Comparison of ENCODE assay signal across 9 mouse cellular contexts in genomic region chr7:130770707-130771106, GRCm38 (mm10). TPM values are rescaled to one million over a fixed set of nuclear protein-coding genes. Genes with fewer than 3 reads are reported as not detected.
A peak's percentile ranks its signal among the peaks of the same experiment; 100 is the strongest.
DNase-seq lines count a peak whose midpoint lies in the region; ATAC-seq and TF ChIP-seq lines count a peak whose summit lies in the region.
"Had no signal": no experiment of that assay in that cellular context is flagged by ENCODE, and none has a peak within 500 bp of the region (broad histone marks: within the 10 kb centered on the region; RNA-seq: fewer than 3 reads in every experiment).

No protein-coding gene starts in this region.

- H3K36me3 ChIP-seq in CH12.LX (replicated peaks in 1 of 2; ENCODE audit: control insufficient read depth in 1 of 2, insufficient read depth in 1 of 2, low read length in 1 of 2) = no peaks in the 10 kb centered on the region
- H3K36me3 ChIP-seq in heart, embryonic 15.5 days = peaks cover under 1% of the 10 kb centered on the region; the same call in 1 of the 2 replicates
- H3K36me3 ChIP-seq: liver, embryonic 15.5 days had no signal

- H3K79me2 ChIP-seq in CH12.LX (replicated peaks; ENCODE audit: control insufficient read depth, extremely low read depth, insufficient read depth, poor library complexity, severe bottlenecking) = no peaks in the 10 kb centered on the region

- dilution Hi-C loops in CH12.LX (cut with MboI; ENCODE audit: extremely low pct_ligation_motif_present, extremely low pct_unique_long_range_greater_than_20kb, low sequenced_read_pairs) = no loop called here

- DNase-seq in CH12.LX (ENCODE audit: extremely low read depth) = peak; percentile 85
- DNase-seq in adrenal gland, adult 2 months = peak; percentile 82
- DNase-seq in embryo, embryonic 10 days (ENCODE audit: low spot score) = peak; percentile 86
- DNase-seq in layer of hippocampus, adult 9-10 months (ENCODE audit: low spot score) = peak; percentile 63
- DNase-seq in lung, postnatal 4 days = peak; percentile 69 to 86
- peak; percentile 82 for DNase-seq in right cerebral cortex, postnatal 14 days
- DNase-seq in urinary bladder, postnatal 25 days (ENCODE audit: low spot score) = peak; percentile 81

- in situ Hi-C loops in CH12.LX (cut with MboI; ENCODE audit: low pct_ligation_motif_present, low pct_unique_long_range_greater_than_20kb, low sequenced_read_pairs) = loop anchor here (5.0 kb wide), 1 partner anchor 142 kb away; no protein-coding TSS in a partner anchor

- H3K4me2 ChIP-seq in CH12.LX (ENCODE audit: insufficient read depth, low read depth, poor library complexity, severe bottlenecking) = no peak overlapping the region
- no peak overlapping the region for H3K4me2 ChIP-seq in heart, embryonic 15.5 days
- H3K4me2 ChIP-seq: liver, embryonic 15.5 days had no signal

- TF ChIP-seq RAD21 in CH12.LX (IDR thresholded peaks at IDR 0.05; ENCODE audit: low read depth, low read length) = peak; percentile 89

- TF ChIP-seq EP300 in CH12.LX (IDR thresholded peaks at IDR 0.05; ENCODE audit: low read length) = peak; percentile 55

- WGBS in heart, embryonic 15.5 days = 23% methylated on average over 3 of the region's 3 CpGs

- H3K27ac ChIP-seq in CH12.LX (ENCODE audit: insufficient read depth, low read depth) = no peak overlapping the region
- H3K27ac ChIP-seq in heart, embryonic 15.5 days = no peak overlapping the region
- H3K27ac ChIP-seq: liver, embryonic 15.5 days had no signal

- no peak for TF ChIP-seq POLR2A in CH12.LX (IDR thresholded peaks at IDR 0.05; ENCODE audit: low read depth, low read length)

- TF ChIP-seq CTCF in CH12.LX (conservative IDR thresholded peaks at IDR 0.05 in 1 of 2, IDR thresholded peaks at IDR 0.05 in 1 of 2; ENCODE audit: low read depth in 2 of 2, low read length in 2 of 2) = peak; percentile 83 to 94

- H3K4me3 ChIP-seq in CH12.LX (replicated peaks in 1 of 3; ENCODE audit: low read depth in 2 of 3, low read length in 2 of 3, poor library complexity in 1 of 3) = no peak overlapping the region
- no peak overlapping the region for H3K4me3 ChIP-seq in heart, embryonic 15.5 days
- H3K4me3 ChIP-seq: liver, embryonic 15.5 days had no signal

- peaks cover 2% of the 10 kb centered on the region for H3K9me3 ChIP-seq in CH12.LX (replicated peaks; ENCODE audit: low read length)
- no peaks in the 10 kb centered on the region for H3K9me3 ChIP-seq in heart, embryonic 15.5 days (replicated peaks)
- H3K9me3 ChIP-seq: liver, embryonic 15.5 days had no signal

- H3K9ac ChIP-seq in CH12.LX (ENCODE audit: insufficient read depth, low read depth) = no peak overlapping the region
- H3K9ac ChIP-seq in heart, embryonic 15.5 days = no peak overlapping the region
- H3K9ac ChIP-seq: liver, embryonic 15.5 days had no signal

- H3K27me3 ChIP-seq in CH12.LX (replicated peaks) = peaks cover 27% of the 10 kb centered on the region
- no peaks in the 10 kb centered on the region for H3K27me3 ChIP-seq in heart, embryonic 15.5 days
- H3K27me3 ChIP-seq: liver, embryonic 15.5 days had no signal

- peaks cover 3 to 9% of the 10 kb centered on the region in 2 experiments; a peak in 2 of 4 replicates for H3K4me1 ChIP-seq in CH12.LX (ENCODE audit: control insufficient read depth in 1 of 2, insufficient read depth in 2 of 2)
- peaks cover 17% of the 10 kb centered on the region for H3K4me1 ChIP-seq in heart, embryonic 15.5 days (replicated peaks)
- H3K4me1 ChIP-seq: liver, embryonic 15.5 days had no signal

- 0 out of 2 replicates have a peak, but pooled peaks have one; percentile 7 for ATAC-seq in heart, embryonic 15.5 days (replicated peaks; ENCODE audit: insufficient number of reproducible peaks, insufficient read depth, low FRiP score, low read depth)

TF ChIP-seq in CH12.LX, 34 proteins besides CTCF, POLR2A, EP300 and RAD21:
- no peak for TF ChIP-seq MAZ (IDR thresholded peaks at IDR 0.05; ENCODE audit: low read depth, low read length)
- TF ChIP-seq UBTF (IDR thresholded peaks at IDR 0.05; ENCODE audit: low read depth, low read length) = no peak
- no peak for TF ChIP-seq JUND (conservative IDR thresholded peaks at IDR 0.05; ENCODE audit: low read depth, low read length)
- TF ChIP-seq MXI1 (IDR thresholded peaks at IDR 0.05; ENCODE audit: low read depth, low read length) = no peak
- peak; percentile 77 for TF ChIP-seq ZC3H11A (IDR thresholded peaks at IDR 0.05; ENCODE audit: low read depth, low read length)
- TF ChIP-seq PAX5 (IDR thresholded peaks at IDR 0.05; ENCODE audit: low read length) = no peak
- TF ChIP-seq BHLHE40 (IDR thresholded peaks at IDR 0.05; ENCODE audit: low read depth, low read length) = no peak
- TF ChIP-seq SMC3 (IDR thresholded peaks at IDR 0.05; ENCODE audit: low read depth, low read length) = peak; percentile 92
- TF ChIP-seq CHD1 (IDR thresholded peaks at IDR 0.05; ENCODE audit: low read depth, low read length) = no peak
- TF ChIP-seq MAX (IDR thresholded peaks at IDR 0.05; ENCODE audit: low read length) = peak; percentile 45; the same call in 1 of the 2 replicates
- no peak for TF ChIP-seq ZKSCAN1 (IDR thresholded peaks at IDR 0.05; ENCODE audit: borderline replicate concordance, low read depth, low read length)
- TF ChIP-seq POLR2AphosphoS2 (IDR thresholded peaks at IDR 0.05; ENCODE audit: low read depth, low read length) = no peak
- TF ChIP-seq ETS1 (conservative IDR thresholded peaks at IDR 0.05; ENCODE audit: low read depth, low read length) = no peak
- TF ChIP-seq RCOR1 (conservative IDR thresholded peaks at IDR 0.05; ENCODE audit: low read depth, low read length) = no peak
- no peak for TF ChIP-seq ZMIZ1 (IDR thresholded peaks at IDR 0.05; ENCODE audit: low read depth, low read length)
- TF ChIP-seq TCF12 (IDR thresholded peaks at IDR 0.05; ENCODE audit: low read depth, low read length) = peak; percentile 42; the same call in 1 of the 2 replicates
- TF ChIP-seq GABPA (IDR thresholded peaks at IDR 0.05; ENCODE audit: insufficient replicate concordance, low read depth, low read length) = no peak
- no peak for TF ChIP-seq MYC (IDR thresholded peaks at IDR 0.05; ENCODE audit: low read depth, low read length)
- no peak for TF ChIP-seq JUN (IDR thresholded peaks at IDR 0.05; ENCODE audit: insufficient read depth, low read depth, low read length)
- TF ChIP-seq SIN3A (IDR thresholded peaks at IDR 0.05; ENCODE audit: low read length) = no peak
- peak; percentile 77 for TF ChIP-seq MAFK (IDR thresholded peaks at IDR 0.05; ENCODE audit: insufficient replicate concordance, low read length)
- TF ChIP-seq ELF1 (IDR thresholded peaks at IDR 0.05; ENCODE audit: low read depth, low read length) = no peak; the same call in 1 of the 2 replicates
- TF ChIP-seq E2F4 (IDR thresholded peaks at IDR 0.05; ENCODE audit: insufficient replicate concordance, low read depth, low read length) = no peak
- TF ChIP-seq MEF2A (IDR thresholded peaks at IDR 0.05; ENCODE audit: borderline replicate concordance, low read depth, low read length) = no peak
- 0 out of 2 replicates have a peak, but pooled peaks have one; percentile 28 for TF ChIP-seq TBP (conservative IDR thresholded peaks at IDR 0.05; ENCODE audit: low read depth, low read length)
- TF ChIP-seq KAT2A (IDR thresholded peaks at IDR 0.05; ENCODE audit: insufficient replicate concordance, low read length) = no peak
- TF ChIP-seq HCFC1 (IDR thresholded peaks at IDR 0.05; ENCODE audit: low read depth, low read length) = no peak
- TF ChIP-seq CHD2 (IDR thresholded peaks at IDR 0.05; ENCODE audit: low read length) = no peak
- peak; percentile 45 for TF ChIP-seq IRF4 (IDR thresholded peaks at IDR 0.05; ENCODE audit: low read depth, low read length)
- TF ChIP-seq USF1 (IDR thresholded peaks at IDR 0.05; ENCODE audit: low read depth, low read length) = no peak
- TF ChIP-seq NELFE (IDR thresholded peaks at IDR 0.05; ENCODE audit: low read depth, low read length) = no peak
- TF ChIP-seq NRF1 (IDR thresholded peaks at IDR 0.05; ENCODE audit: low read depth, low read length) = no peak
- no peak for TF ChIP-seq ZNF384 (IDR thresholded peaks at IDR 0.05; ENCODE audit: low read depth, low read length)
- TF ChIP-seq USF2 (conservative IDR thresholded peaks at IDR 0.05; ENCODE audit: low read depth, low read length) = no peak

RNA-seq across cellular contexts. Expression of gene Btbd16, which starts 3.2 kb away (rescaled TPM):
- not detected in 2 replicates for total RNA-seq in CH12.LX (2012; rRNA removed)
- not detected in 2 replicates for total RNA-seq in CH12.LX (2014; rRNA removed)
- polyA plus RNA-seq in CH12.LX (2012; ENCODE audit: insufficient read length, low read depth) = not detected in 2 replicates
- not detected for total RNA-seq in adrenal gland, adult 2 months (2021)
- not detected in 2 replicates for polyA plus RNA-seq in adrenal gland, adult 2 months (2012; rRNA removed)
- 0.09 TPM in 1 of 2 replicates, not detected in the other for polyA plus RNA-seq in heart, embryonic 15.5 days (2015; fragmentation: Nextera tagmentation; extraction: Ambion mirVana)
- polyA plus RNA-seq: liver, embryonic 15.5 days had no signal
